ENCODE assay signal across 9 mouse cellular contexts in the genomic region with DNA sequence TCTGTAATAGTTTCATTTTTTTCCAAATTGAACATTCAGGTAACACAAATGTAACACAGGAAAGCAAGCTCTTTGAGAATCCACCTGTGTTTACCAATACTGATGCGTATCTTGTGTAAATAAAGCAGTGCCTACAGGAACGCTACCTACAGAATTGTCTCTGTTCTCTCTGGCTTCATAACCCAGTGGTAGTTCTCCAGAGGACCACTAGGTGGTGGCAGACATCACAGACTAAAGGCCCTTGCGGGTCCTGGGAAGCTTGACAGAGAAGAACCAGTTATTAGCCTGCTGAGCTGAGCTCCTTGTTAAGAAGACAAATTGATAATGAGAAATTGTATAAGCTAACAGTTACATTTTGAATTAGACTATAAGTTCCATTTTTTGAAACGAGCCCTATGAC. TPM values are rescaled to one million over a fixed set of nuclear protein-coding genes. Genes with fewer than 3 reads are reported as not detected.
A peak's percentile ranks its signal among the peaks of the same experiment; 100 is the strongest.
DNase-seq lines count a peak whose midpoint lies in the region; ATAC-seq and TF ChIP-seq lines count a peak whose summit lies in the region.
"Had no signal": no experiment of that assay in that cellular context is flagged by ENCODE, and none has a peak within 500 bp of the region (broad histone marks: within the 10 kb centered on the region; RNA-seq: fewer than 3 reads in every experiment).

No protein-coding gene starts in this region.

- H3K4me3 ChIP-seq in gastrocnemius, adult 2 months, result no peak overlapping the region
- H3K4me3 ChIP-seq: limb, embryonic 15.5 days had no signal

- DNase-seq in gastrocnemius, adult 2 months, result peak; percentile 46
- no peak for DNase-seq in gastrocnemius, postnatal 25 days
- DNase-seq in adrenal gland, postnatal 14 days, result peak; percentile 65
- peak; percentile 55 for DNase-seq in embryo, embryonic 11.5 days (ENCODE audit: low read depth, low spot score)
- DNase-seq in layer of hippocampus, adult 9-11 months, result peak; percentile 58
- peak; percentile 66 for DNase-seq in lung, postnatal 25 days (ENCODE audit: low spot score)
- DNase-seq in right cerebral cortex, postnatal 14 days, result peak; percentile 60

- intact Hi-C loops in gastrocnemius, adult 2 months (cut with DNase I), result loop anchor here (2.0 to 5.0 kb wide), 3 partner anchors 71 to 319 kb away; no protein-coding TSS in a partner anchor

- peak; percentile 87 to 88; a peak in 3 of 4 replicates for ATAC-seq in hematopoietic stem cell, adult 5-6 weeks (replicated peaks in 1 of 2; ENCODE audit: insufficient read depth in 1 of 2, low FRiP score in 2 of 2, low TSS enrichment in 1 of 2, low read depth in 1 of 2, poor library complexity in 2 of 2, severe bottlenecking in 2 of 2)

- TF ChIP-seq CTCF in gastrocnemius, adult 2 months (IDR thresholded peaks at IDR 0.05), result peak; percentile 97

- H3K27ac ChIP-seq in gastrocnemius, adult 2 months, result no peak overlapping the region
- H3K27ac ChIP-seq: limb, embryonic 15.5 days had no signal

RNA-seq across cellular contexts. Expression of gene Stard3nl, which starts 30.0 kb away (rescaled TPM):
- 1 to 10 TPM; 6.7 to 7.9 TPM for total RNA-seq in gastrocnemius, adult 2 months (2021)
- total RNA-seq in gastrocnemius, postnatal 25 days (2021), result 1 to 10 TPM; 5.2 to 8.5 TPM
- total RNA-seq in adrenal gland, postnatal 14 days (2021), result 26.9 and 27.8 TPM in 2 replicates
- total RNA-seq in hematopoietic stem cell, adult 5-6 weeks (2017), result 22.5 and 23.4 TPM in 2 replicates
